Mouse (Mus musculus) liver, adult 2 months (tissue): ENCODE results near the gene Enpp1.

Experiments
- CTCF ChIP-seq: fragments of 200-500 bp; IDR thresholded peaks from 2 replicates; pipeline ENCODE4 v1.5.1; 2011; ENCODE audit warnings: low read depth, low read length, control low read depth
- POLR2A ChIP-seq: fragments of 200-500 bp; IDR thresholded peaks from 2 replicates; pipeline ENCODE4 v1.6.1; 2011; ENCODE audit warnings: low read length, control low read depth; ENCODE audit not compliant: insufficient read depth; ENCODE audit errors: extremely low read depth

DNA sequence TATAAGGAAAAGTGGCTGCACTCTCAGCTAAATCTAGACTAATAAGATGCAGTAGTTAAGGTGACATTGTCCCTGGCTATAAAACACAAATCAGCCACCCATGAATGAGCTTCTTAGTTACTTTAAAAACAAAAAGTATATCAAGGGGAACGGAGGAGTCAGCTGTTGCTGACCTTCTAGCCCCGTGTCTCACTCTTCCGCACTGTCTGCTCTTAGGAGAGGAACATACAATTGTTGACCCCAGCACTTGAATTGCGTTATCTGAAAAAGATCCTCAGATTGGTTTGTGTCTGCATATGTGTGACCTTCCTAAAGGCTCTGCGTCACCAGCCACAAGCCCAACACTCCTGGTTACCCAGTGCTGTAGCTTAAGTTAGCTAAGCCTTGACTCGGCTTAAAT, 41.4 kb downstream of the Enpp1 start:
- TF ChIP-seq CTCF (no peak), POLR2A (no peak)
